Mouse (Mus musculus) liver, embryonic 15.5 days (tissue): ENCODE measurements at regions not wholly inside any gene's neighbourhood (a gene's known extent, or its start where the extent isn't known, plus 50 kb on each side); places are given as distances from the start of the nearest gene placed in this dataset.

Experiments used
- ATAC-seq: fragments of 200-750 bp; cut with Nextera tagmentation; 2 replicates; pipeline ENCODE4 v1.8.0; 2017; ENCODE audit warnings: moderate number of reproducible peaks, mild to moderate bottlenecking, moderate library complexity; ENCODE audit not compliant: insufficient read depth
- H3K27ac ChIP-seq: fragments of 300-500 bp; sonication (generic); replicated peaks from 2 replicates; pipeline ENCODE4 v1.5.1; 2015; ENCODE audit warnings: mild to moderate bottlenecking, inconsistent platforms
- H3K27me3 ChIP-seq: fragments of 300-500 bp; sonication (generic); 2 replicates; pipeline ENCODE4 v1.6.1; 2015; ENCODE audit warnings: mild to moderate bottlenecking, inconsistent platforms
- H3K36me3 ChIP-seq: fragments of 300-500 bp; sonication (generic); replicated peaks from 2 replicates; pipeline ENCODE4 v1.6.1; 2015; ENCODE audit warnings: moderate library complexity, mild to moderate bottlenecking, inconsistent platforms
- H3K4me1 ChIP-seq: fragments of 300-500 bp; sonication (generic); replicated peaks from 2 replicates; pipeline ENCODE4 v1.6.1; 2015; ENCODE audit warnings: inconsistent platforms
- H3K4me2 ChIP-seq: fragments of 300-500 bp; sonication (generic); 2 replicates; pipeline ENCODE4 v1.6.1; 2015; ENCODE audit warnings: moderate library complexity, mild to moderate bottlenecking, inconsistent platforms
- H3K4me3 ChIP-seq: fragments of 300-500 bp; sonication (generic); replicated peaks from 2 replicates; pipeline ENCODE4 v1.5.1; 2015; ENCODE audit warnings: mild to moderate bottlenecking, inconsistent platforms
- H3K9ac ChIP-seq: fragments of 300-500 bp; sonication (generic); 2 replicates; pipeline ENCODE4 v1.6.1; 2015; ENCODE audit warnings: moderate library complexity, mild to moderate bottlenecking, inconsistent platforms
- H3K9me3 ChIP-seq: fragments of 300-500 bp; sonication (generic); replicated peaks from 2 replicates; pipeline ENCODE4 v1.6.1; 2016; ENCODE audit warnings: inconsistent platforms
- WGBS: fragments of 180-500 bp; shearing (Covaris S2); methylation state at CpG from one replicate; pipeline ENCODE4 v1.1.7; 2015; ENCODE audit warnings: mixed read lengths; ENCODE audit not compliant: insufficient replicate concordance; 5-methylcytosine and 5-hydroxymethylcytosine counted together

- H3K27me3 ChIP-seq: no peaks in the 10 kb centered on the region
- H3K9ac ChIP-seq: no peak overlapping the region
- H3K4me2 ChIP-seq: no peak overlapping the region
- no peaks in the 10 kb centered on the region for H3K9me3 ChIP-seq
- H3K4me1 ChIP-seq: no peaks in the 10 kb centered on the region
- no peak overlapping the region for H3K4me3 ChIP-seq
- WGBS: 36% methylated on average over 6 of the region's 6 CpGs
- H3K36me3 ChIP-seq: no peaks in the 10 kb centered on the region
- no peak for ATAC-seq
- no peak overlapping the region for H3K27ac ChIP-seq
Measured at GRCm38 (mm10) chr2:133452947-133453346, 99.0 kb upstream of the Bmp2 start.

DNA sequence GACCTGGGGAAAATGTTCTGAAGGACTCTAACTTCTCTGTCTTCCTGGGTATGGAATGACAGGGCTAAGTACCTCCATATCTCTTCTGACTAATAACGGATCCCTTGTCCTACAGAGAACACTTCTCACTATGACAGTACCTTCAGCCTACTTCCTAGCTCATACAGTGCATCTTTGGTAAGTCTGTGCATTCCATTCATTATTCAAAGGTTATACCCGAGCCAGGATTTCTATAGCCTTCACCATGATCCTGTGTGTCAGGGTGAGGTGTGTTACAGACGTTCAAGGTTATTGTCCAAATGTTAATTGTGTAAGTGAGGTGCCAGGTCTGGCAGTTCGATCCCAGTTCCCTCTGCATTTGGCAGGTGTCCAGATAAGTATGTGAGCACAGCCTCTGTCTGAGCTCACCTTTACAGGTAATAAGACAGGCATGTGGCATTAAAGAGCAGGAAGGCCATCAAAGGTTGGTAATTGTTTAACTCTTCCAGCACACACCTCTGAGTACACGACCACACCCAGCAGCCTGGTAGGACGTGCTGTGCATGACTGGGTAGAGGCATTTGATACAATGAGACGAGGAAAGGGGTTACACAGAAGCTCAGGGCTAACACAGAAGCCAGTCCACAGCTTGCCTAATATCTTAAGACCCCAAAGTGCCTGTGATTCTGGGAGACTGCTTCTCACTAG, 96.3 kb upstream of the Bmp2 start:
- H3K4me1 ChIP-seq: no peaks in the 10 kb centered on the region
- H3K9me3 ChIP-seq: no peaks in the 10 kb centered on the region
- no peaks in the 10 kb centered on the region for H3K27me3 ChIP-seq
- no peak overlapping the region for H3K4me2 ChIP-seq
- 55% methylated on average over 7 of the region's 7 CpGs for WGBS
- no peaks in the 10 kb centered on the region for H3K36me3 ChIP-seq
- no peak overlapping the region for H3K27ac ChIP-seq
- no peak overlapping the region for H3K9ac ChIP-seq
- no peak for ATAC-seq
- H3K4me3 ChIP-seq: no peak overlapping the region

GRCm38 (mm10) chr2:133456785-133457184, 95.2 kb upstream of the Bmp2 start:
- Histone ChIP-seq H3K4me2 (no peak overlapping the region), H3K9me3 (no peaks in the 10 kb centered on the region), H3K4me1 (no peaks in the 10 kb centered on the region), H3K27ac (no peak overlapping the region), H3K27me3 (no peaks in the 10 kb centered on the region), H3K4me3 (no peak overlapping the region), H3K36me3 (no peaks in the 10 kb centered on the region), H3K9ac (no peak overlapping the region)
- ATAC-seq: no peak
- WGBS: 27% methylated on average over 2 of the region's 2 CpGs

DNA sequence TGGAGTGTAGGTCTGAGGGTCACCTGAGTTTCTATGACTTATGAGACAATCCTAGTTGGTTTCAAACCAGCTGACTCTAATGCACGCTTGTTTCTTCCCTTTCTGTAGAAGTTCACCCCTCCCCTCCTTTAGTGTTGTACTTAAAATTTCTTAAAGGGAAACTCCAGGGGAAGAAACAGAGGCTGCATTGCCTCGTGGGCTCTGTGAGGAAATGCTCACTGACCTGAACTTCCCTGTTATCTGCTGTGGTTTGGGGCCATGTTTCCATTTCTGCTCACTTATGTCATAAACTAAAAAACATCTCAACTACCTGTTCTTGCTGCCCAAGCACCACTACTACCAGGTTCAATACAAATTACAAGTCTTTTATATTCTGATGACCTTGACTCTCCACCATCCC, 93.2 kb upstream of the Bmp2 start:
- ATAC-seq: 0 out of 2 replicates have a peak, but pooled peaks have one; percentile 54
- H3K4me2 ChIP-seq: no peak overlapping the region
- WGBS: 11% methylated on average over 2 of the region's 2 CpGs
- no peaks in the 10 kb centered on the region for H3K9me3 ChIP-seq
- no peaks in the 10 kb centered on the region for H3K27me3 ChIP-seq
- no peaks in the 10 kb centered on the region for H3K4me1 ChIP-seq
- no peak overlapping the region for H3K27ac ChIP-seq
- no peak overlapping the region for H3K4me3 ChIP-seq
- no peak overlapping the region for H3K9ac ChIP-seq
- no peaks in the 10 kb centered on the region for H3K36me3 ChIP-seq

DNA sequence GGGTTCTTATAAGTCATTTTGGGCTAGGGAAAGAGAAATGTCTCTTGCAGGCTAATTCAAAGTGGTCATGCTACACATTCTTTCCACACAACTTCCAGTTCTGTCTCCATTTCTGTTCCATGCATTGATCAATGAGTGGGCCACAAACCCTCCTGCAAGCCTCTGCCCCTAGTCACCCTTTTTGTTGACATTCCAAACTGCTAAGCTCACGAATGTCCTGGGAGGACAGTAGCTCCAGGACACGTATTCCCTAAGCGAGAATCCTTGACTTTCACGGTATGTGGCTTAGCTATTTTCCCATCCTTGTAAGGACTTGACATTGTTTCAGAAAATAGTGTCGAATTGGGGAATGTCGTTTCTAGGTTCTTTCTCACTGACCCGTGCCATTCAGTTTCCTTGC, 91.1 kb upstream of the Bmp2 start:
- Histone ChIP-seq H3K27ac (no peak overlapping the region), H3K4me2 (no peak overlapping the region), H3K4me1 (no peaks in the 10 kb centered on the region), H3K9ac (no peak overlapping the region), H3K36me3 (no peaks in the 10 kb centered on the region), H3K9me3 (no peaks in the 10 kb centered on the region), H3K27me3 (no peaks in the 10 kb centered on the region), H3K4me3 (no peak overlapping the region)
- 53% methylated on average over 7 of the region's 7 CpGs for WGBS
- ATAC-seq: no peak

DNA sequence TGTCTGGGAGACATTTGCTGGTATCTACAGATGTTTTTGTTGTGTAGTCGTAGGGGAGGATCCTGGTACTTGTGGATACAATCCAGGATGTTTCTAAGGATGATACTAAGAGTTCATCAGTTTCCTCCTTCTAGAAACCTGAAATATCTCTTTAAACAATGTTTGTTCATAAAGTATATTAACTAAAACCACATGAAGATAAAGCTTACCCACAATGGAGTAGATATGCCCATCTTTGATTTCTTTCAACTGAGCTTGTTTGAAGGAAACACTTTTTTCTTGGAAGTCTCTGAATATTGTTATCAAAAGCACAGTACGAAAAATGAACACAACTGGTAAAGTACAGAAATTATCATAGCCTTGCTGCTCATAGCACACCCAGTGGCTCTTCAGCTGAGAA, 89.6 kb upstream of the Bmp2 start:
- Histone ChIP-seq H3K36me3 (no peaks in the 10 kb centered on the region), H3K4me1 (no peaks in the 10 kb centered on the region), H3K27me3 (no peaks in the 10 kb centered on the region), H3K9me3 (no peaks in the 10 kb centered on the region), H3K27ac (no peak overlapping the region), H3K4me3 (no peak overlapping the region), H3K9ac (no peak overlapping the region), H3K4me2 (no peak overlapping the region)
- no peak for ATAC-seq
- 47% methylated on average over 2 of the region's 2 CpGs for WGBS

GRCm38 (mm10) chr2:133467170-133468168, 84.5 kb upstream of the Bmp2 start:
- Histone ChIP-seq H3K4me3 (no peak overlapping the region), H3K9me3 (no peaks in the 10 kb centered on the region), H3K4me2 (no peak overlapping the region), H3K9ac (no peak overlapping the region), H3K36me3 (no peaks in the 10 kb centered on the region), H3K27ac (no peak overlapping the region), H3K4me1 (no peaks in the 10 kb centered on the region), H3K27me3 (no peaks in the 10 kb centered on the region)
- 49% methylated on average over 9 of the region's 9 CpGs for WGBS
- ATAC-seq: no peak

DNA sequence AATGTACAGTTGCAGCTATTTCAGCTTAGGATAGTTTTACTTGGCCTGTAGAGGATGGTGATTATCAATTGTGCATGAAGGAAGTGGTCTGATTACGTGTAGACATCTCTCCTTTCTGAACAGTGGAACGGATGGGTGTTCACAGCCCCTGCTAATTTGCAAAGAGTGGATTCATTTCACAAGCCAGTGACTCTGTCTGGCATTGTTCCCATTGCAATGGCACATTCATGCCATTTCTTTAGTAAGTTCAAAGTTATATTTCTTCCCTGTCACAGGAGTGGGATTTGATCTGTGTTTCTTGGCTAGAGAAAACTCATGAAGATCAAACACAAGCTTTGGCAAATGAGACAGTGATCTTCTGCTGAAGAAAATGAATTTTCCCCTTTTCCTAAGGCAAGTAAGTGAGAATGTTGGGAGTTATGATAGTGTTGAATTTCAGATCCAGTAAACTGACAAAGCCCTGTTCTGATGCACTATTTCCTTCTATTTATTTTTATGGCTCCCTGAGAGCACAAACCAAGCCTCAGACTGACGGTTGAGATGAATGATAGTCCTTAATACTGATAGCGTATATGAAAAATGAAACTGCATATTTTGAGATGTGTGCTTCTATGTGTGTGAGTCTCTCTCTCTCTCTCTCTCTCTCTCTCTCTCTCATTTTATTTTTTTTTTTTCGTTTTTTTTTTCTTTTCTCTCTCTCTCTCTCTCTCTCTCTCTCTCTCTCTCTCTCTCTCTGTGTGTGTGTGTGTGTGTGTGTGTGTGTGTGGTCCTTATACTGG, 78.8 kb upstream of the Bmp2 start:
- ATAC-seq: no peak
- no peak overlapping the region for H3K9ac ChIP-seq
- no peak overlapping the region for H3K4me3 ChIP-seq
- H3K4me2 ChIP-seq: no peak overlapping the region
- no peak overlapping the region for H3K27ac ChIP-seq
- no peaks in the 10 kb centered on the region for H3K9me3 ChIP-seq
- H3K36me3 ChIP-seq: no peaks in the 10 kb centered on the region
- no peaks in the 10 kb centered on the region for H3K4me1 ChIP-seq
- H3K27me3 ChIP-seq: no peaks in the 10 kb centered on the region
- WGBS: 30% methylated on average over 5 of the region's 5 CpGs

- H3K36me3 ChIP-seq: no peaks in the 10 kb centered on the region
- no peaks in the 10 kb centered on the region for H3K4me1 ChIP-seq
- ATAC-seq: no peak
- H3K4me2 ChIP-seq: no peak overlapping the region
- H3K27ac ChIP-seq: no peak overlapping the region
- H3K4me3 ChIP-seq: no peak overlapping the region
- 26% methylated on average over 1 of the region's 1 CpGs for WGBS
- H3K27me3 ChIP-seq: no peaks in the 10 kb centered on the region
- no peaks in the 10 kb centered on the region for H3K9me3 ChIP-seq
- H3K9ac ChIP-seq: no peak overlapping the region
Measured at GRCm38 (mm10) chr2:133474174-133474573, 77.8 kb upstream of the Bmp2 start.

DNA sequence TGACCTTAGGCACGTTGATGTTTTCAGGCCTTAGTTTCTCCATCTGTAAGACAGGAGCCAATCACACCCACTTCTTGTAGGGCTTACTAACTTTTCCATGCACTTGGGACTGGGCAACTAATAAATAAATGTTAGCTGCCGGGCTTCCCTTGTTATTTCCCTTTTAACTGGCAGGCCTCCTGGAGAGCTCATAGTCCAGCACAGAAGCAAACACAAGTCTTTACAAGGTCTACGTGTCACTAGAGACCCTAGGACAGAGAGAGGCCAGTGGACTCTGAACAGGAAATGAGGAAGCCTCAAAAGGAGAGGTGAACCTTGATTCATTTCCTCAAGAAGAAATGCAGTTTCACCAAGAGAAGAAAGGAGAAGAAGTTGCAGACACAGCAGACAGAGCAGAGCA, 71.1 kb upstream of the Bmp2 start:
- Histone ChIP-seq H3K4me3 (no peak overlapping the region), H3K36me3 (no peaks in the 10 kb centered on the region), H3K4me2 (no peak overlapping the region), H3K9ac (no peak overlapping the region), H3K4me1 (peaks cover 6% of the 10 kb centered on the region; the same call in 1 of the 2 replicates), H3K27ac (no peak overlapping the region), H3K27me3 (no peaks in the 10 kb centered on the region), H3K9me3 (no peaks in the 10 kb centered on the region)
- 27% methylated on average over 3 of the region's 3 CpGs for WGBS
- peak; percentile 40 for ATAC-seq

DNA sequence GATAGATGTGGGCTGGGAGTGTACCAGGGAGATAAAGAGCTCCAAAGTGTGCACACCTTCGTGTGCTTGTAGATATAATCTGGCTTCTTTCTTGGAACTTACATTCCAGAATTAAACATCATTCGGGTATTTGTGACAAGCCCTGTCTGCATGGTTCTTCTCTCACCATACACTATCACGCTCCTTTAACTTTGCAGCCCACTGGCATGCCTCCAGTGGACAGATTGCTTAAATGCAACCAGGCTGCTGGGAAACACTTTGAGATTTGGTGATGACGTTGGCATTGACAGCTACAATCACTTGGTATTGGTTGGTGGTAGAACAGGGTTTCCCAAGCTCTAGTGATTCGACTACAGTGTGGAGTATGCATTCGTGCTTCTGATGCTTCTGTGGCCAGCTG, 70.7 kb upstream of the Bmp2 start:
- ATAC-seq: no peak
- H3K36me3 ChIP-seq: no peaks in the 10 kb centered on the region
- H3K9me3 ChIP-seq: no peaks in the 10 kb centered on the region
- H3K4me1 ChIP-seq: peaks cover 6% of the 10 kb centered on the region; the same call in 1 of the 2 replicates
- no peak overlapping the region for H3K9ac ChIP-seq
- no peaks in the 10 kb centered on the region for H3K27me3 ChIP-seq
- no peak overlapping the region for H3K4me2 ChIP-seq
- WGBS: 47% methylated on average over 6 of the region's 6 CpGs
- H3K4me3 ChIP-seq: no peak overlapping the region
- no peak overlapping the region for H3K27ac ChIP-seq
